Mouse (Mus musculus) brain, adult 2 months (tissue): ENCODE data around the gene Prkca.

ENCODE experiments used
- DNase-seq: peaks from one replicate; pipeline ENCODE4 v3.0.0; 2011; ENCODE audit warnings: low read depth, low spot score

Prkca gene

GRCm38 (mm10) chr11:108260775-108261517 lies 82.8 kb downstream of the Prkca start:
- DNase-seq: no peak

DNA sequence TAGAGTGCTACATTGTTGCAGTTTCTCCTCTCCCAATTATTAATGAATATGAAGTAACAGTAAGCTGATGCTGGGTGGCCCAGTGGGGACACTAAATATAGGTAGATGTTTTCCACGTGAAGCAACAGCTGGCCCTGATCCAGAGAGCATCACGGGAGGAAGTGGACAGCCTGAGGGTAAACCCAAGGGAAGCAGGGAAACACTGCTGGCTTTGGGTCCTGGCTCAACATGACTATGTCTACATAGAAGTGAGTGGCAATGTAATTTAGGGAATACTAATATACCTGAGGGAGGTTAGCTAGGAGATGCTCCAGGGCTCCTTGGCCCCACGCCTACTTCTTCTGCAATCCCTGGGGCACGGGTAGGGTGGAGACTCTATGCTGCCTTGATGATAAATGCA lies 84.3 kb downstream of the Prkca start:
- no peak for DNase-seq

DNA sequence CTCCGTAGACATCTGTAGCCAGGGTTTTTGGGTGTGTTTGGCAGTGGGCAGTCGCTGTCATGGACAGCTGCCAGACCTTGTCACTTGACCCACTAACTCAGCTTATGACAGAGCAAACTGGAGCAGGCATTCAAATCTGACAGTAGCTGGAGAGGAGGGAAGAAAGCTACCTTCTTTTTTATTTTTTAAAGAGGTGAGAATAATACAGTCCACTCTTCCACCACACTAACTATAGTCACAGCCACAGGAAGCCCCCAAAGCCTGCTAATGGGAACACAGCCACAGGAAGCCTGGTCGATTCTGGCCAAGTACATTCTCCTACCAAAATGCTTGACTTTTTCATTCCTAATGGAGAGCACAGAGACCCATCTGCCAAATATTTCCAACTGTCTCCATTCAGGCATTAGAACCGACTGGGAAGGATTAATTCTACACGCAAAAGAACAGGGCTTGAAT lies 84.9 kb downstream of the Prkca start:
- DNase-seq: peak; percentile 80

DNA sequence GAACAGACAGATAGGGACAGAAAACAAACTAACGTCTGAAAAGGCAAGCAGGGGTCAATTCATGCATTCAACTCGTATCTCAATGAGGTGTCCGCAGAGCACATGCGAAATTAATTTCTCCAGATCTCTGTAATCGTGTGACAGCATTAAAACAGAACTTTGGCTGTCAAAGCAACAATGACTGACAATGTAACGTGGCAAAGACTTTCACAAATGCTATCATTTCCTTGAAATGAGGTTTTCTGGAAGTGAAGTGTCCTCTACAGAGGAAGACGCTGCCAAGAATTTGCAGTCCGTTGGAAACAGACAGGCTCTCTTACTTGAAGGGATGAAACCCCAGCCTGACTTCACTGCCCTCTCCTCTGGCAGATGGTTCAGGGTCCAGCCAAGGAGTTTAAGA lies 85.8 kb downstream of the Prkca start:
- DNase-seq: no peak

DNA sequence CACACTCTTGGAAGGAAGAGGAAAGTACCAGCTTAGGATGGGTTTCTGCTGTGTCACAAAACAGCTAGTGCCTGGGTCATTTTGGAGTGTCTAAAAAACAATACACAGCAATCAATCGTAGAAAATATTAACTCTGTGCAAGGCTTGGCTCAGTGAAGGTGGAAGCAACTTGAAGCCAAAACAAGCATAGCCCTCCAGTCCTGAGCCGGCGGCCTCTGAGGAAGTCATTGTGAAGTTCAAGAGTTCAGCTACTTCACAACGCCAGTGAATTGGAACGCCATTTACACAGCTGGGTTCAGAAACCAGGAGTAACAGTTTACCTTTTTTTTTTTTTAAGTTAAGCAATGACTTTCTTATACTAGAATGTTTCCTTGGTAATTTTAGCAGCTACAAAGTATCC lies 89.0 kb downstream of the Prkca start:
- no peak for DNase-seq

GRCm38 (mm10) chr11:108251924-108252775 lies 91.6 kb downstream of the Prkca start:
- no peak for DNase-seq

DNA sequence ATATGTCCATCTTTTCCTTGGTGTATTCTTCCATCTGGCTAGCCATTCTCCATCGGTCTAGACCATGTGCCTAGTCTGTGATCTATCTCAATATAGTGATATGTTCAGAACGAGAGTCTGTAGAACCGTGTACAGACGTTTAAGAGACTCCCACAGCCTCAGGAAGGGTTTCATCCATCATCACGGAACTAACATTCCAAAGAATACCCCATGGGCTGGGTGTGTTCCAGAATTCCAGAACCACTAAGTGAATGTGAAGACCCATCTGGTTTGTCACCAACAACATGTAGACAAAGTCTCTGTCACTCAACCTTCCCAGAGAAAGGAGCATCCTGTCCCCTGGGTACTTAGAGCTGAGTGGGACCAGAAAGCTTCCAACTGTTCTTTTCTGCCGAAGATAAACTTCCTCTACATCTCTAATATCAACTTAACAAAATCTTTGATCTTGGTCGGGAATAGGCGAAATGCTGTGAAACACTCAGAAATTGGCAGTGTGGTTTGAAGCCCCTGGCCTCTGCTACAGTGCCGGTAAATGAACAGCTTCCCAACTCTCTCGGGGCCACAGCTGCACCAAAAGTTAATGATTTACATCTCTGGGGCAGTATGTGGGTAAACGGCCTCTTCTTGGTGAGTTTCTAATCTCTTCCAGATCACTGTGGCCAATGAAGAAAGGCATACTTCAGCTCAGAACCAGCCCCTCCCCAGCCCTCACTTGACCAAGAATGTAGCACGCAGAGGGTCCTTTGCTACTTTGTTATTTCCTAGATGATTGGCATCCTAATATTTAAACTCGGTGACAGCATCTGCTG lies 92.7 kb downstream of the Prkca start:
- no peak for DNase-seq

GRCm38 (mm10) chr11:108250146-108250635 lies 93.5 kb downstream of the Prkca start:
- no peak for DNase-seq

DNA sequence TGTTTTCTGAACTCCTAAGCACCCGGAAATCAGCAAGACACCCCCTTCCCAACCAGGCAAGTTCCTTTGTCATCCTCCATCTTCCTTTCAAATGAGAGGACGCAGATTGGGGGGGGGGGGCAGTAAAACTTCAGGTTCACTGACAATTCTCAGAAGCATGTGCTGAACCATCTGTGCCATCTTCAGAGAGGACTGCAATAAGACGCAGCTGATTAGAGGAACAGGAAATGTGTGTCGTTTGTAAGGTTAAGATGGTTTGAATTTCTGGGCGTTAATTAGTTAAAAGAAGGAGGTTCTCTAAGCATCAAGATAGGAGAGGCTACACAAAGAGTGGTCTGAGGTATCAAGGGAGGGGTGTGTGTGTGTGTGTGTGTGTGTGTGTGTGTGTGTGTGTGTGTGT lies 94.2 kb downstream of the Prkca start:
- DNase-seq: no peak

DNA sequence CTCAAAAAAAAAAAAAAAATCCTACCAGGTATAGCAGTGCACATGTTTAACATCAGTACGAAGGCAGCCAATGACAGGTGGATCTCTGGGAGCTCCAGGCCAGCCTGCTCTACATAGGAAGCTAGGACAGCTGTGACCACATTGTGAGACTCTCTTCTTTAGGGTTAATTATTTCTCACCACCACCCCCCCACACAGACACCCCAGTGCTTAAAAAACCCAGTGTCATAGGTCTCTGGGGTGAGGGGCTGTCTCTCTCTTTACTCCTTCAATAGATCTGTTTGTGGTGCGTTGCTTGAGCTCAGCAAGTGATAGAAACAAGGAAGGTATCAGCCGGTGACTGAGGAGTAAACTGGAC lies 94.7 kb downstream of the Prkca start:
- DNase-seq: no peak

- no peak for DNase-seq
Measured at GRCm38 (mm10) chr11:108248218-108249046, 95.3 kb downstream of the Prkca start.

DNA sequence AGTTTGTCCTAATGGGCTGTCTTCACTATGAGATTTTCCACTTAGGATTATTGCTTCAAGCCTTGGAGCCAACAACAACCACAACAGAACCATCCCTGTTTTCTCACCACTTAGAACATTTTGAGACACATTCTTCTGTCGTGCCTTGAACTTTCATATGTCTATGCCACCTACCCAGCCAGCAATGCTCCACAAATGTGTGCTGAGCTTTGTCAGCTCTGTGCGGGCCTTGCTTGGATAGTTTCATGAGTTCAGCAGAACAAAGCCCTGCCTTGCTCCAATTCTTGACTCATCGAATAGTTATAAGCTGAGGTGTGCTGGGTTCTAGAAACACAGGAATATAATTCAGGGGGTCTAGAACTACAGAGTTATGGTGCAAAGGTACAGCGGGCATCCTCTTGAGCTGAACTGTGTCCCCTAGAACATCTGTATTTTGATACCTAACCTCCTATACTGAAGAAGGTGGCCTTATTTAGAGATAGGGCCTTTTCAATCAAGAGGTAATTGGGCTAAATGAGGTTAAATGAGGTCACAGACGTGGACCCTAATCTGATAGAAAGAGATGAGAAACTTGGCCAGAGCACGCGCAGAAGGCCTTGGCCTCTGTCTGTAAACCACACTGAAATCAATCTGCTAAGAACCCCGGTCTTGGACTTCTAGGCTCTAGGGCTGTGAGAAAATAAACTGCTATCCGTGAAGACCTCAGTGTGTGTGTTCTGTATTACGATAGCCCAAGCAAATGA lies 96.4 kb downstream of the Prkca start:
- no peak for DNase-seq

GRCm38 (mm10) chr11:108246267-108246702 lies 97.4 kb downstream of the Prkca start:
- DNase-seq: no peak

GRCm38 (mm10) chr11:108244241-108244640 lies 99.5 kb downstream of the Prkca start:
- no peak for DNase-seq

GRCm38 (mm10) chr11:108243633-108244032 lies 100.1 kb downstream of the Prkca start:
- no peak for DNase-seq

DNA sequence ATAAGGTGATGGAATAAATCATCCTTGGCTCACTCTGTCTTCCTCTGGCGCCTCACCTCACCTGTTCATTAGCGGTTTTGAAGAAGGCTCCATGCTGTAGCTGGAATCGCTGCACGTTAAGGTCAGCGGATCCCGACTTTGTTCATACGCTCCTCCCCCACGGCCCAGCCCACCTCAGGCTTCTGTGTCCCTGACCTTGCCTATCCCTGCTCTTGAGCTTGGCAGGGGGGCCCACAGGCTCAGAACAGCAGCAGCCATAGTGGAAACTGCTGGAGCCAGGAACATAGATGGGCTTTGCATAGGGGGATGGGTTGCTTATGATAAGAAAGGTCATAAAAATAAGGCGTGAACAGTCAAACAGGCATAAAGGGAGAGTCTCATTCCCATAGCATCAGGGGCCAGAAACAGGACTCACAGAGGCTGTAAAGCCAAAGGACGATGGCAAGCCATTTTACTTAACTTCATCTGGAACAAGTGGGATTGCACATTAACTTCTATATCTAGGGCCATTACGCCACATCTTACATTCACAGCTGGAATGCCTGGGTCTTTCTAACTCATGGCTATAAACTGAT lies 102.7 kb downstream of the Prkca start:
- no peak for DNase-seq

DNA sequence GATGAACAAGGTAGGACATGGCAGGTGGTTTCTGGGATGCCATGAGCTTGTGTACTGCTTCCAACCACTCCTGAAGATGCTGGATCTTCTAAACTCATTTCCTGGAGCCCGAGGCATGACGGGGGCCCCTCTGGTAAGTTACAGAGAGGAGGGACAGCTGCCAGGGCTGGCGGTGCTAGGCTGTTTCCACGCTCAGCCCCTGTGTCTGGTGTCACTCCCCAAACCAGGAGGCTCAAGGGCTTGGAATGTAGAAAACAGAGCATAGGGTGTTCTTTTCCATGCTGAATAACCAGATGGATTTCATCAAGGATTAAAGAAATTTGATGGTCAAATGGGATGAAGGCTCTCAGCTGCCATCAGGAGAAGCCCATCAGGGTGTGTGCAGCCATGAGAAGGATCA lies 104.6 kb downstream of the Prkca start:
- DNase-seq: no peak

DNA sequence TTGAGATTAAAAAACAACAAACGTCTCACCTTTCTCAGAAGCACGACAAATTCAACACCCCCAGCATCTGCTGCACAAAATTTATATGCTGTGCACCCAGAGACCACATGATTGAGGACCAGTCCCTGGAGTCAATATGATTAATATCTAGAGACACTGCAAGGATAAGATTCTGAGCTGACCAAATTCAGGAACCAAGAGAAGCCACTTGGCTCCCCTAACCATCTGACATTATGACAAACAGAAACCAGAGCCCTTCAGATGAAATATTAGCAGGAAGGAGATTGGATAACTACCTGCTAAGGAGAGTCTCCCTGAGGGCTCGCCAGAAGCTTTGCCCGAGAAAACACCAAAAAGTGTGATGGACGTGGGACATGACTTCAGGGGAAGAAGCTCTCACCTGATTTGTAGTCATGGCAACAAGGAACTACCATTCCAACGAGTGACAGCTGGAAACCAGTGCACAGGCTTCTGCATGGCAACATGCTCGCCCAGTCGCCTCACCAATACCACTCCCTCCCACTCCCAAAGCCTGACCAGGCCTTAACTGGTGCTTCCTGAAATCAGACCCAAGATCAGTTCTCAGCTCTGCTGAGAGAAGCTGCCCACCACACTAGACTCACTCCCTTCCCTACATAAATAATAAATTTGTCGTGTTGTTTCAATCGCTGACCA lies 106.8 kb downstream of the Prkca start:
- DNase-seq: no peak

GRCm38 (mm10) chr11:108236195-108236594 lies 107.5 kb downstream of the Prkca start:
- no peak for DNase-seq
